Mouse (Mus musculus): ENCODE data around the gene Snf8. TPM values are rescaled to one million over a fixed set of nuclear protein-coding genes. Genes with fewer than 3 reads are reported as not detected.

The Snf8 gene
- polyA plus RNA-seq, 1 experiment from 2014 or later = 96.0 TPM

DNA sequence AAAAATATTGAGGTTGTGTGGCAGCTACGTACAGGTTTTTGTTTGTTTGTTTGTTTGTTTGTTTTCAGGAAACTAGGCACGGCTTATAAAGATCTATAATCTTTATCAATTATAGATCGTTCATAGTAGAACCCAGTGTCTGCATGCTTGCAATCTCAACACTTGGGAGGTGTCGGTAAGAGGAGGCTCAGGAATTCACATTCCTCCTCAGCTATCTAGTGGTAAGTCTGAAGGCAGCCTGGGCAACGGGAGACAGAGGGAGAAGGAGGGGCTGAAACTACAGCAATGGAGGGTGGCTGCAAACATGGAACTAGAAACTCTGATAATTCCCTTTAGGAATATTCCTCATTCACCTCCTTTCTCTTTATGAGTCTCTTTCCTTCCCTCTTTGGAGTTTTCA lies 19.3 kb upstream of the Snf8 start:
- Histone ChIP-seq H3K27me3 (ENCODE audit: insufficient read depth, low read length) (peaks cover 13% of the 10 kb centered on the region), H3K9me3 (ENCODE audit: low read length) (no peaks in the 10 kb centered on the region), H3K27ac (ENCODE audit: low read length) (no peak overlapping the region), H3K4me1 (ENCODE audit: insufficient read depth, low read length) (no peaks in the 10 kb centered on the region), H3K4me3 (ENCODE audit: low read length) (no peak overlapping the region), H3K4me2 (replicated peaks; ENCODE audit: low read depth, low read length) (no peak overlapping the region), H3K36me3 (ENCODE audit: insufficient read depth, low read length) (no peaks in the 10 kb centered on the region), H3K9ac (replicated peaks; ENCODE audit: low read length) (no peak overlapping the region)
- ATAC-seq (ENCODE audit: low FRiP score, low TSS enrichment) = no peak
- WGBS = 39% methylated on average over 5 of the region's 5 CpGs

DNA sequence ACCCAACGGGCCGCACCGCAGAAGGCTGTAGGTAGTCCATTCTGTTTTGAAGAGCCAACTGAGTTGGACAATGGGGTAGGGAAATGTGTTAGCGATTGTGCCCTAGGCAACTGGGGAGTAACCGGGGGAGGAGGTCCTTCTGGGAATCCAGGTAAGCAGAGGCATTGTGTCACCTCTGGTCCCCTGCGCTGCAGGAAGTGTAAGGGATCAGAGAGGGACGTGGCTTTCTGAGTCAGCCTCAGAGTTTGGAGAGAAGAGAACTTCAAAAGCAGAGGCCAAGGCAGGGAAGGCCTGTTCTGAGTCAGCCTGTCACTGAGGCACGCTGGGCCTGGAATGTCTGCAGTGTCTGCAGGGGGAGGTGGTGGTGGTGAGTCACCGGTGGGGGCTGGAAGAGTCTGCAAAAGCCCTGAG lies 16.7 kb upstream of the Snf8 start:
- no peak overlapping the region for H3K4me2 ChIP-seq (replicated peaks; ENCODE audit: low read depth, low read length)
- no peaks in the 10 kb centered on the region for H3K9me3 ChIP-seq (ENCODE audit: low read length)
- ATAC-seq (ENCODE audit: low FRiP score, low TSS enrichment) = no peak; the same call in 1 of the 2 replicates
- WGBS = 28% methylated on average over 9 of the region's 9 CpGs
- peaks cover 3% of the 10 kb centered on the region for H3K27me3 ChIP-seq (ENCODE audit: insufficient read depth, low read length)
- H3K4me1 ChIP-seq (ENCODE audit: insufficient read depth, low read length) = no peaks in the 10 kb centered on the region
- no peak overlapping the region for H3K27ac ChIP-seq (ENCODE audit: low read length)
- no peak overlapping the region for H3K4me3 ChIP-seq (ENCODE audit: low read length)
- H3K36me3 ChIP-seq (ENCODE audit: insufficient read depth, low read length) = no peaks in the 10 kb centered on the region
- H3K9ac ChIP-seq (replicated peaks; ENCODE audit: low read length) = no peak overlapping the region

DNA sequence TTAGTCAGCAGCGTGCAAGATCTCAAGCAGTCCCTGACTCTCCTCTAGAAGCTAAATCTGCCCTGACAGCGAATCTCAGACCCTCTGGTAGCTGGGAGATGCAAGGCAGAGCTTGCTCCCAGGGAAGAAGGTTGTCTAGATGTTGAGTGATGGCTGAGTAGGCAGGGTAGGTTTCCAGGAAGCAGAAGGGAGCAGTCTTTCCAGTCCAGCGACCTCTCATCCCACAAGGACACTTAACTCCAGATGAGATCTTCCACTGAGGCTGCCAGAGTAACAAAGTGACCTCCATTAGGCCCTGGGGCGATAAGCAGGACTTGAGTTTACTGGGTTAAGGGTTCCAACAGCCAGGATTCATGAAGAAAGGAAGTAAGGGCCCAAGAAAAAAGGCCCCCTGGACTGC lies 14.1 kb upstream of the Snf8 start:
- Histone ChIP-seq H3K4me2 (replicated peaks; ENCODE audit: low read depth, low read length) (no peak overlapping the region), H3K27me3 (ENCODE audit: insufficient read depth, low read length) (no peaks in the 10 kb centered on the region), H3K9me3 (ENCODE audit: low read length) (no peaks in the 10 kb centered on the region), H3K36me3 (ENCODE audit: insufficient read depth, low read length) (no peaks in the 10 kb centered on the region), H3K4me1 (ENCODE audit: insufficient read depth, low read length) (no peaks in the 10 kb centered on the region), H3K4me3 (ENCODE audit: low read length) (no peak overlapping the region), H3K9ac (replicated peaks; ENCODE audit: low read length) (no peak overlapping the region), H3K27ac (ENCODE audit: low read length) (no peak overlapping the region)
- WGBS = 58% methylated on average over 4 of the region's 4 CpGs
- ATAC-seq (ENCODE audit: low FRiP score, low TSS enrichment) = no peak

DNA sequence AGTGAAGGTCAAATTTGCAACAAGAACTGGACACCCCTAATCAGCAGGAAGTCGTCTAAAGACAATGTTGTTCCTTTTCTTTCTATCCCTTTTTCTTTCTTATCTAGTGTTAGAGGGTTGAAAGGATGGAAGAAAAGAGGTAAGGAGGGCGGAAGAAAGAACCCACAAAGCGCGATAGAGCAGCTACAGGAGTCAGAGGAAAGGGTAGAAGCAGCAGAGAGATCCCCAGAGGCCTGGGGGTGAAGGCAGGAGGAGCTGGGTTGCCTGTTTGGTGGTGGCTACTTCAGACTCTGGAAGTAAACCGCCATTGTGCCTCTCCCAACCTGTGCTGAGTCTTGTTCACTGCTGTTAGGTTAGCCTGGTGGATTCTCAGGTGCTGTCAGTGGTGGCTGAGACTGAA lies 6.6 kb upstream of the Snf8 start:
- Histone ChIP-seq H3K27me3 (ENCODE audit: insufficient read depth, low read length) (no peaks in the 10 kb centered on the region), H3K9ac (replicated peaks; ENCODE audit: low read length) (no peak overlapping the region), H3K36me3 (ENCODE audit: insufficient read depth, low read length) (no peaks in the 10 kb centered on the region), H3K4me3 (ENCODE audit: low read length) (no peak overlapping the region), H3K9me3 (ENCODE audit: low read length) (no peaks in the 10 kb centered on the region), H3K4me2 (replicated peaks; ENCODE audit: low read depth, low read length) (no peak overlapping the region), H3K4me1 (ENCODE audit: insufficient read depth, low read length) (no peaks in the 10 kb centered on the region), H3K27ac (ENCODE audit: low read length) (no peak overlapping the region)
- WGBS = 62% methylated on average over 5 of the region's 5 CpGs
- ATAC-seq (ENCODE audit: low FRiP score, low TSS enrichment) = no peak

DNA sequence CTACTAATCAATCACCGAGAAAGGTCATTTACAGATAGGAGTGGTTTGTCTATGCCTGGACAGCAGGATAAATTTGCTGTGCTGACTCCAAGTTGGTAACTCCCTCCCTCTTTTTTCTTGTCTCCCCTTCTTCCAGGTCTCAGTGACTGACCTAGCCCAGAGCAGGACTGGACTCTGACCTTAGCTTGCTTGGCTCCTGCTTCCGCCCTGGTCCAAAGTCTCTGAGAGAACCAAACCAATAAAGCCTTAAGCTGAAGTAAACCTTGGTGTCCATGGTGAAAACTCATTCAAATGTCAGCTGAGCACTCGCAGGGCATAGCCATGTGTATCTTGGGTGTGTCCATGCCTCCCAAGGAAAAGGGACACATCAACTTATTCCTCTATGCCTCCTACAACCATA lies 4.1 kb upstream of the Snf8 start:
- WGBS = 86% methylated on average over 3 of the region's 3 CpGs
- no peak overlapping the region for H3K4me2 ChIP-seq (replicated peaks; ENCODE audit: low read depth, low read length)
- H3K9me3 ChIP-seq (ENCODE audit: low read length) = no peaks in the 10 kb centered on the region
- no peak overlapping the region for H3K27ac ChIP-seq (ENCODE audit: low read length)
- no peak overlapping the region for H3K4me3 ChIP-seq (ENCODE audit: low read length)
- no peak for ATAC-seq (ENCODE audit: low FRiP score, low TSS enrichment)
- H3K9ac ChIP-seq (replicated peaks; ENCODE audit: low read length) = no peak overlapping the region
- H3K27me3 ChIP-seq (ENCODE audit: insufficient read depth, low read length) = no peaks in the 10 kb centered on the region
- no peaks in the 10 kb centered on the region for H3K36me3 ChIP-seq (ENCODE audit: insufficient read depth, low read length)
- H3K4me1 ChIP-seq (ENCODE audit: insufficient read depth, low read length) = peaks cover 10% of the 10 kb centered on the region

DNA sequence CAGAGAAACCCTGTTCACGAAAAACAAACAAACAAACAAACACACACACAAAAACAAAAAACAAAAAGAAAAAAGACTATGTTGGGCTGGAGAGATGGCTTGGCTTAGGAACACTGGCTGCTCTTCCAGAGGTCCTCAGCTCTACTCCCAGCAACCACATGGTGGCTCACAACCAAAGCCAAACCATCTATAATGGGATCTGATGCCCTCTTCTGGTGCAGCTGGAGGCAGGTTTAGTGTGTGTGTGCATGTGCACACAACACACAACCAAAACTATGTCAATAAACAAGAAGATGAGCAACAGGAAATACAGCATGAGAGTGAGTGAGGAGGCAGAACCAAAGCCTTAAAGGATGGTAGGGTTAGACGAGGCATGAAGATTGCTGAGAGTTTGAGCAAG lies 3.0 kb upstream of the Snf8 start:
- no peak for ATAC-seq (ENCODE audit: low FRiP score, low TSS enrichment)

DNA sequence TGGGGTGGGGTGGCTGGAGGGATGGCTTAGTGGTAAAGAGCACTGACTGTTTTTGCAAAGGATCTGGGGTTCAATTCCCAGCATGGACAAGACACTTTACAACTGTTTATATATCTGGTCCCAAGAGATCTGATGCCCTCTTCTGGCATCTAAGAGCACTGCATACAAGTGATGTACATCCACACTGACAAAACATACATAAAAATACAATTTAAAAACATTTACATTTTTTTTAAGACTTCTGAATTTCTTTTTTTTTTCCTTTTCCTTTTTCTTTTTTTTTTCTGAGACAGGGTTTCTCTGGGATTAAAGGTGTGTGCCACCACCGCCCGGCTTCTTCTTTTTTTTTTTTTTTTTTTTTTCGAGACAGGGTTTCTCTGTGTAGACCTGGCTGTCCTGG lies 1.4 kb upstream of the Snf8 start:
- Histone ChIP-seq H3K36me3 (ENCODE audit: insufficient read depth, low read length) (no peaks in the 10 kb centered on the region), H3K4me3 (ENCODE audit: low read length) (no peak overlapping the region), H3K9me3 (ENCODE audit: low read length) (no peaks in the 10 kb centered on the region), H3K4me2 (replicated peaks; ENCODE audit: low read depth, low read length) (no peak overlapping the region), H3K4me1 (ENCODE audit: insufficient read depth, low read length) (peaks cover 15% of the 10 kb centered on the region), H3K9ac (replicated peaks; ENCODE audit: low read length) (no peak overlapping the region), H3K27ac (ENCODE audit: low read length) (no peak overlapping the region), H3K27me3 (ENCODE audit: insufficient read depth, low read length) (no peaks in the 10 kb centered on the region)
- WGBS = 94% methylated on average over 3 of the region's 3 CpGs
- ATAC-seq (ENCODE audit: low FRiP score, low TSS enrichment) = no peak

More for the DNA sequence above, 3.0 kb upstream of the Snf8 start:
- H3K36me3 ChIP-seq (ENCODE audit: insufficient read depth, low read length) = no peaks in the 10 kb centered on the region
- no peaks in the 10 kb centered on the region for H3K27me3 ChIP-seq (ENCODE audit: insufficient read depth, low read length)
- no peak overlapping the region for H3K9ac ChIP-seq (replicated peaks; ENCODE audit: low read length)
- 78% methylated on average over 2 of the region's 2 CpGs for WGBS
- H3K9me3 ChIP-seq (ENCODE audit: low read length) = no peaks in the 10 kb centered on the region
- H3K4me3 ChIP-seq (ENCODE audit: low read length) = no peak overlapping the region
- H3K4me1 ChIP-seq (ENCODE audit: insufficient read depth, low read length) = peaks cover 15% of the 10 kb centered on the region
- no peak overlapping the region for H3K27ac ChIP-seq (ENCODE audit: low read length)
- no peak overlapping the region for H3K4me2 ChIP-seq (replicated peaks; ENCODE audit: low read depth, low read length)

DNA sequence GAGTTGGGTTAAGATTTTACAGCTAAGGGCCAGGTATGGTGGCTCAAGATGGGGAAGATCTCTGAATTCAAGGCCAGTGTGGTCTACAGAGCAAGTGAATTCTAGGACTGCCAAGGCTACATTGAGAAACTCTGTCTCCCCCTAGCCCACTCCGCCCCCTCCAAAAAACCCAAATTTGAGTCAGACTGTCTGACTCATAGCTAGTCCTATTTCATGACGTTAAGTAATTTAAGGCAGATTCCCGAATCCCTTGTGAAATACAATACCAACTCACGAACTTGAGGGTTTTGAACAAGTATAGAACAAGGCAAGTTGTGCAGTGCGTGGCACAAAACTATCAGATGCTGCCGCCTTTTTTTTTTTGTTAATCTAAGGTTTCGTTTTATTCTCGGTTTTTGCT lies 569 bp upstream of the Snf8 start:
- peak overlapping the region; percentile 79 for H3K4me2 ChIP-seq (replicated peaks; ENCODE audit: low read depth, low read length)
- H3K27me3 ChIP-seq (ENCODE audit: insufficient read depth, low read length) = no peaks in the 10 kb centered on the region
- H3K4me1 ChIP-seq (ENCODE audit: insufficient read depth, low read length) = peaks cover 15% of the 10 kb centered on the region
- WGBS = 46% methylated on average over 8 of the region's 8 CpGs
- ATAC-seq (ENCODE audit: low FRiP score, low TSS enrichment) = no peak
- H3K27ac ChIP-seq (ENCODE audit: low read length) = no peak overlapping the region
- peak overlapping the region; percentile 89 for H3K9ac ChIP-seq (replicated peaks; ENCODE audit: low read length)
- H3K36me3 ChIP-seq (ENCODE audit: insufficient read depth, low read length) = 0 out of 2 replicates have a peak, but pooled peaks cover under 1% of the 10 kb centered on the region
- H3K9me3 ChIP-seq (ENCODE audit: low read length) = no peaks in the 10 kb centered on the region
- H3K4me3 ChIP-seq (ENCODE audit: low read length) = peak overlapping the region; percentile 90

DNA sequence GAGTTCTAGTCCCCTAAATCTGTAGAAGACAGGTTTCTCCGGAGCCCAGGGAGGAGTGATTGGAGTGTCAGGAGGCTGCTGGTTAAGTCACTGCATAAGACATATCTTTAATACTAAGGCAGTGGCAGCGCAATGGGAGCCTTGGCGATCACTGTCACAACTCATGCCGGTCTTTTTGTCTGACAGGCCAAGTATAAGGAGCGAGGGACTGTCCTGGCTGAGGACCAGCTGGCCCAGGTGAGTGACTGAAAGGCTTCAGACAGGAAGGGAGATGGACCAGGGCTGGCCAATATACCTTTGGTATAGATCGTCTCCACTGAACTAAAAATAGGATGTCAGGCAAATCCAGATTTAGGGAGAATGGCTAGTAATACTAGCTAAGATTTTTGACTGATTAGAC lies 448 bp downstream of the Snf8 start:
- H3K36me3 ChIP-seq (ENCODE audit: insufficient read depth, low read length) = 0 out of 2 replicates have a peak, but pooled peaks cover 3% of the 10 kb centered on the region

DNA sequence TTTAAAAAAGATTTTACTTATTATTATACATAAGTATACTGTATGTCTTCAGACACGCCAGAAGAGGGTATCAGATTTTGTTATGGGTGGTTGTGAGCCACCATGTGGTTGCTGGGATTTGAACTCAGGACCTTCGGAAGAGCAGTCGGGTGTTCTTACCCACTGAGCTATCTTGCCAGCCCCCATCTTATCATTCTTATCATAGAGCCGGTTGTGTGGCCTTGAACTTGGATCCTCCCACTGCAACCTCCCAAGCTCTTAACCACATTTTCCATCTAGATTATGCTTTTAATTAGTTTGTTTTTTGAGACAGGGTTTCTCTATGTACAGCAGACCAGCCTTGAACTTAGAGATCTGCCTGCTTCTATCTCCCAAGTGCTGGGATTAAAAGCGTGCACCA lies 2.8 kb downstream of the Snf8 start:
- Histone ChIP-seq H3K4me3 (ENCODE audit: low read length) (no peak overlapping the region), H3K27me3 (ENCODE audit: insufficient read depth, low read length) (no peaks in the 10 kb centered on the region), H3K4me1 (ENCODE audit: insufficient read depth, low read length) (peaks cover 15% of the 10 kb centered on the region), H3K9ac (replicated peaks; ENCODE audit: low read length) (no peak overlapping the region), H3K27ac (ENCODE audit: low read length) (no peak overlapping the region), H3K4me2 (replicated peaks; ENCODE audit: low read depth, low read length) (no peak overlapping the region), H3K36me3 (ENCODE audit: insufficient read depth, low read length) (0 out of 2 replicates have a peak, but pooled peaks cover 8% of the 10 kb centered on the region), H3K9me3 (ENCODE audit: low read length) (no peaks in the 10 kb centered on the region)
- 94% methylated on average over 5 of the region's 5 CpGs for WGBS
- no peak for ATAC-seq (ENCODE audit: low FRiP score, low TSS enrichment)

More for the DNA sequence above, 448 bp downstream of the Snf8 start:
- no peak for ATAC-seq (ENCODE audit: low FRiP score, low TSS enrichment)
- Histone ChIP-seq H3K27me3 (ENCODE audit: insufficient read depth, low read length) (no peaks in the 10 kb centered on the region), H3K4me2 (replicated peaks; ENCODE audit: low read depth, low read length) (peak overlapping the region; percentile 79), H3K9ac (replicated peaks; ENCODE audit: low read length) (peak overlapping the region; percentile 89), H3K4me1 (ENCODE audit: insufficient read depth, low read length) (peaks cover 15% of the 10 kb centered on the region), H3K4me3 (ENCODE audit: low read length) (peak overlapping the region; percentile 90), H3K27ac (ENCODE audit: low read length) (no peak overlapping the region), H3K9me3 (ENCODE audit: low read length) (no peaks in the 10 kb centered on the region)
- 11% methylated on average over 6 of the region's 6 CpGs for WGBS
